Mouse (Mus musculus) kidney, postnatal 0 days (tissue): ENCODE measurements around the gene Milr1. TPM values are rescaled to one million over a fixed set of nuclear protein-coding genes. Genes with fewer than 3 reads are reported as not detected.
"Not testable (repeated sequence)": the region's sequence is repeated elsewhere in the genome, so short reads cannot be mapped to it uniquely, and the experiment has no call there.

Source experiments
- ATAC-seq: fragments of 200-750 bp; cut with Nextera tagmentation; replicated peaks from 2 replicates; pipeline ENCODE4 v1.8.0; 2017; ENCODE audit warnings: low read depth, moderate number of reproducible peaks, moderate TSS enrichment, moderate library complexity; ENCODE audit not compliant: low FRiP score
- DNase-seq: peaks from one replicate; pipeline ENCODE4 v3.0.0-alpha.2; 2016; ENCODE audit warnings: low spot score
- H3K27ac ChIP-seq: fragments of 300-500 bp; sonication (generic); 2 replicates; pipeline ENCODE4 v1.5.1; 2014; ENCODE audit warnings: mild to moderate bottlenecking
- H3K27me3 ChIP-seq: fragments of 300-500 bp; sonication (generic); 2 replicates; pipeline ENCODE4 v1.6.1; 2014; ENCODE audit warnings: low read length, mixed read lengths; ENCODE audit not compliant: insufficient read depth
- H3K36me3 ChIP-seq: fragments of 300-500 bp; sonication (generic); 2 replicates; pipeline ENCODE4 v1.6.1; 2014; ENCODE audit warnings: low read length, mixed read lengths; ENCODE audit not compliant: insufficient read depth
- H3K4me1 ChIP-seq: fragments of 300-500 bp; sonication (generic); replicated peaks from 2 replicates; pipeline ENCODE4 v1.6.1; 2014; ENCODE audit warnings: antibody characterized with exemption, low read length, mixed read lengths; ENCODE audit not compliant: insufficient read depth
- H3K4me2 ChIP-seq: fragments of 300-500 bp; sonication (generic); 2 replicates; pipeline ENCODE4 v1.6.1; 2014; ENCODE audit warnings: mild to moderate bottlenecking, low read length, moderate library complexity, mixed read lengths
- H3K4me3 ChIP-seq: fragments of 300-500 bp; sonication (generic); replicated peaks from 2 replicates; pipeline ENCODE4 v1.5.1; 2014; ENCODE audit warnings: low read depth, low read length
- H3K9ac ChIP-seq: fragments of 300-500 bp; sonication (generic); 2 replicates; pipeline ENCODE4 v1.6.1; 2014; ENCODE audit warnings: low read depth, low read length
- H3K9me3 ChIP-seq: fragments of 300-500 bp; sonication (generic); replicated peaks from 2 replicates; pipeline ENCODE4 v1.6.1; 2016; ENCODE audit warnings: low read length, inconsistent platforms, mixed read lengths
- CTCF ChIP-seq: IDR thresholded peaks from 2 replicates; pipeline ENCODE4 v1.5.1; 2016; ENCODE audit warnings: antibody characterized with exemption, low read depth, mild to moderate bottlenecking, moderate library complexity
- WGBS: fragments of 180-500 bp; shearing (Covaris S2); extraction: QIAGEN DNeasy Blood & Tissue Kit; methylation state at CpG from one replicate; pipeline ENCODE4 v1.1.7; 2014; 5-methylcytosine and 5-hydroxymethylcytosine counted together
- polyA plus RNA-seq: library from polyadenylated mRNA; unstranded; fragments of >200 nt; fragmentation: Nextera tagmentation; extraction: Ambion mirVana; gene quantifications from 2 replicates; pipeline ENCODE4 v1.2.1, GENCODE M21; 2015

The Milr1 gene
- polyA plus RNA-seq, 1 experiment from 2014 or later: 0.78 TPM

GRCm38 (mm10) chr11:106729656-106730055 is 21.4 kb upstream of the Milr1 start:
- TF ChIP-seq CTCF: no peak
- Histone ChIP-seq H3K4me3 (no peak overlapping the region), H3K36me3 (no peaks in the 10 kb centered on the region), H3K27me3 (no peaks in the 10 kb centered on the region), H3K4me2 (no peak overlapping the region), H3K27ac (peak overlapping the region; percentile 31; the same call in 1 of the 2 replicates), H3K4me1 (no peaks in the 10 kb centered on the region), H3K9me3 (0 out of 2 replicates have a peak, but pooled peaks cover 3% of the 10 kb centered on the region), H3K9ac (no peak overlapping the region)
- ATAC-seq (no peak), DNase-seq (no peak)
- WGBS: 96% methylated on average over 1 of the region's 1 CpGs

- Histone ChIP-seq H3K9me3 (0 out of 2 replicates have a peak, but pooled peaks cover 3% of the 10 kb centered on the region), H3K27ac (peak overlapping the region; percentile 31; the same call in 1 of the 2 replicates), H3K4me1 (no peaks in the 10 kb centered on the region), H3K4me2 (no peak overlapping the region), H3K9ac (no peak overlapping the region), H3K27me3 (no peaks in the 10 kb centered on the region), H3K36me3 (no peaks in the 10 kb centered on the region), H3K4me3 (no peak overlapping the region)
- DNase-seq (peak; percentile 61), ATAC-seq (no peak)
- TF ChIP-seq CTCF: no peak
- WGBS: 33% methylated on average over 4 of the region's 4 CpGs
Observed at GRCm38 (mm10) chr11:106730714-106731113, 20.3 kb upstream of the Milr1 start.

DNA sequence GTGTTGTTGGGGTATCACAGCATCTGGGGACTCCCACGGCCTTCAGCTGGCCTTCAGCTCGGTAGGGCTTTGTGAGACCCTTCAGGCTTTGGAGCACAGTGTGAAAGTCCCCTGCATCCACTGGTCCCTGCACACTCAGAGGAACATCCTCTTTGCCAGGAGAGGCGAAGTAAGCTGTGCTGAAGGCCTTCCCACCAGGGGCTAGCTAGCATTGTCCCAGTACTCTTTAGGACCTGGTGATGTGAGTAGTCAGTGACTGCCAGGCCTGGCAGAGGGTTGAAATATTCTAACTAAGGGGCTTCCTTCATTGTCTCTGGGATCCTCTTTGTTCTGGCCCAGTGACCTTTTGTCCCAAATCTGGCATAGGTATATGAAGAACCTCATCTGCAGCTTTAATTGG is 14.4 kb upstream of the Milr1 start:
- no peaks in the 10 kb centered on the region for H3K36me3 ChIP-seq
- H3K27me3 ChIP-seq: no peaks in the 10 kb centered on the region
- H3K27ac ChIP-seq: peak overlapping the region; percentile 19; the same call in 1 of the 2 replicates
- H3K9me3 ChIP-seq: no peaks in the 10 kb centered on the region
- no peak for TF ChIP-seq CTCF
- H3K4me3 ChIP-seq: no peak overlapping the region
- no peak overlapping the region for H3K4me2 ChIP-seq
- H3K9ac ChIP-seq: no peak overlapping the region
- WGBS: 64% methylated on average over 3 of the region's 3 CpGs
- H3K4me1 ChIP-seq: no peaks in the 10 kb centered on the region
- no peak for ATAC-seq
- DNase-seq: no peak

GRCm38 (mm10) chr11:106737178-106737621 is 13.8 kb upstream of the Milr1 start:
- H3K4me2 ChIP-seq: no peak overlapping the region
- no peaks in the 10 kb centered on the region for H3K27me3 ChIP-seq
- no peak for TF ChIP-seq CTCF
- no peaks in the 10 kb centered on the region for H3K9me3 ChIP-seq
- H3K36me3 ChIP-seq: no peaks in the 10 kb centered on the region
- peak overlapping the region; percentile 19 for H3K27ac ChIP-seq
- DNase-seq: peak; percentile 62
- H3K9ac ChIP-seq: peak overlapping the region; percentile 35; the same call in 1 of the 2 replicates
- no peak for ATAC-seq
- H3K4me3 ChIP-seq: no peak overlapping the region
- 21% methylated on average over 12 of the region's 12 CpGs for WGBS
- H3K4me1 ChIP-seq: no peaks in the 10 kb centered on the region

- TF ChIP-seq CTCF: no peak
- Histone ChIP-seq H3K9ac (no peak overlapping the region), H3K27ac (no peak overlapping the region), H3K4me1 (no peaks in the 10 kb centered on the region), H3K36me3 (no peaks in the 10 kb centered on the region), H3K4me3 (no peak overlapping the region), H3K27me3 (no peaks in the 10 kb centered on the region), H3K9me3 (no peaks in the 10 kb centered on the region), H3K4me2 (no peak overlapping the region)
- DNase-seq: no peak
- no peak for ATAC-seq
- 96% methylated on average over 2 of the region's 2 CpGs for WGBS
Observed at GRCm38 (mm10) chr11:106739116-106739515, 11.9 kb upstream of the Milr1 start.

DNA sequence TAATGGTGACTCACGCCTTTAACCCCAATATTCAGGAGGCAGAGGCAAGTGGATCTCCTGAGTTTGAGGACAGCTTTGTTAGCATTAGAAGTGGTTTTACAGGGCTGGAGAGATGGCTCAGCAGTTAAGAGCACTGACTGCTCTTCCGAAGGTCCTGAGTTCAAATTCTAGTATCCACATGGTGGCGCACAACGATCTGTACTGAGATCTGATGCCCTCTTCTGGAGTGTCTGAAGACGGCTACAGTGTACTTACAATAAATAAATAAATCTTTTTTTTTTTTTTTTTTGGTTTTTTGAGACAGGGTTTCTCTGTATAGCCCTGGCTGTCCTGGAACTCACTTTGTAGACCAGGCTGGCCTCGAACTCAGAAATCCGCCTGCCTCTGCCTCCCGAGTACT is 10.3 kb upstream of the Milr1 start:
- not testable (repeated sequence) for H3K27me3 ChIP-seq, ATAC-seq, H3K4me2 ChIP-seq, H3K9me3 ChIP-seq, H3K4me1 ChIP-seq, DNase-seq, H3K36me3 ChIP-seq, H3K4me3 ChIP-seq, H3K27ac ChIP-seq, H3K9ac ChIP-seq
- WGBS: 92% methylated on average over 8 of the region's 8 CpGs

GRCm38 (mm10) chr11:106741232-106741631 is 9.8 kb upstream of the Milr1 start:
- no peak for ATAC-seq
- 80% methylated on average over 6 of the region's 6 CpGs for WGBS
- no peak for TF ChIP-seq CTCF

More at GRCm38 (mm10) chr11:106741232-106741631, 9.8 kb upstream of the Milr1 start:
- Histone ChIP-seq H3K4me3 (no peak overlapping the region), H3K27ac (no peak overlapping the region), H3K36me3 (no peaks in the 10 kb centered on the region), H3K27me3 (no peaks in the 10 kb centered on the region), H3K4me2 (no peak overlapping the region), H3K4me1 (no peaks in the 10 kb centered on the region), H3K9me3 (no peaks in the 10 kb centered on the region), H3K9ac (no peak overlapping the region)
- no peak for DNase-seq
